Mouse (Mus musculus) gastrocnemius, postnatal 10 days (tissue): Measurements from ENCODE around the gene Myh10. TPM values are rescaled to one million over a fixed set of nuclear protein-coding genes. Genes with fewer than 3 reads are reported as not detected.
A peak's percentile ranks its signal among the peaks of the same experiment; 100 is the strongest.

Experiments used
- DNase-seq: peaks from one replicate; pipeline ENCODE4 v3.0.0; 2021; ENCODE audit warnings: mixed read lengths
- long read RNA-seq, 2 experiments: library from polyadenylated mRNA; stranded (forward); transcript quantifications; one replicate each; pipeline ENCODE4 v2.0.0; 2021
- total RNA-seq, 2 experiments: library from RNA; stranded (reverse); gene quantifications; 2 replicates each; pipeline ENCODE4 v1.2.3; 2021

Gene Myh10
- total RNA-seq = 10 to 100 TPM; 27.2 to 34.8 TPM
- long read RNA-seq, experiment 1, full-length matches to known transcripts = 7 of 13 reads
- long read RNA-seq, experiment 1, partial matches to known transcripts = 3 of 13 reads
- long read RNA-seq, experiment 1, other reads (novel, unspliced or antisense) = 3 of 13 reads
- long read RNA-seq, experiment 2, full-length matches to known transcripts = 6 of 14 reads
- long read RNA-seq, experiment 2, partial matches to known transcripts = 7 of 14 reads
- long read RNA-seq, experiment 2, other reads (novel, unspliced or antisense) = 1 of 14 reads

DNA sequence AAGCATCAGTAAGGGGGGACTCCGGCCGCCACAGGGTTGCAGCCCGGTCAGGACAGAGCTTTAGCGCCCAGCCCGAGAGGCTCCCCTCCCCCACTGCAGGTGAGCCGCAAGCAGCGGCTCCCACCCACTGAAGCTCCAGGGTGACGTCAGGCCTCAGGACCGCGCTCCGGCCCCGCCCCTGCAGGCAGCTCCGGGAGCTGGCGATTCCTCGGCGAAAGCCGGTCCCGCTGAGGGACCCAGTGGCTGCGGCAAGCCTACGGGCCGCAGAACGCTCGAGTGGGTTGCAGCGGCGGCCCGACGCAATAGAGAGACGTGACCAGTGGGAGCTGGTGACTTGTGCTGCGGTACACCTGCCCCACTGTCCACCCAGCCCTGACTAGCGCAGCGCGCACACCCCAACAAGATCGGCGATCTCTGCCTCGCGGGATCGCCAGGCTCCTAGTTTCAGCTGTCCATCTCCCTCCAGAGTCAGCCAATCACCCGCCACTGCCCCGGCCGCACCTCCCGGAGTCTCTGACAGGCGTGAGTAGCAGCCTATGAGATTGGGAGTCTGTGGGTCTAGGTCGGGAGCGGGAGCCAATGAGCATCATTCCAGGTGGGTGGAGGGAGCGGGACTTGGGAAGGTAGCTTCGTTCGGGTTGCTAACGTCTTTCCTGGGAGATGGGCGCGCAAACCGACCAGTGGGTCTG lies at the start of gene Myh10:
TSS of gene Myh10 (plus strand) at position 239 of the 689 bp plus-strand sequence.
- DNase-seq = peak; percentile 98

DNA sequence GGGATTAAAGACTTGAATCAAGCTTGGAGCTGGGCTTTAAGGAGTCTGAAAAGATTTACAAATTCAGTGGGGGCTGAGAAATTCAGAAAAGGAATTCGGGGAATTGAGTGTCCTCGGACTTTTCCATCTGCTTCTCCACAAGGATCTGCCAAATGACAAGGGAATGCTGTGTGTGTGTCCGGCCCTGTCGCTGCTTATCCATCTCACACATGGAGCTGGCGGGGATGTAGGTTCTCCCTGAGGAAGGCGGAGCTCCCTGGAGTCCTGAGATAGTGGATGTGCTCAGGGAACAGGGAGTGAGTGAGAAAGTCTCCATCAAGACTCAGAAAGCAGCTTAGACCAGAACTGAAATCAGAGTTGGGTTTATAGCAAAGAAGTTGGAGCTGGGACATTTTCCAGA lies 46.6 kb upstream of the Myh10 start:
- DNase-seq = no peak

DNA sequence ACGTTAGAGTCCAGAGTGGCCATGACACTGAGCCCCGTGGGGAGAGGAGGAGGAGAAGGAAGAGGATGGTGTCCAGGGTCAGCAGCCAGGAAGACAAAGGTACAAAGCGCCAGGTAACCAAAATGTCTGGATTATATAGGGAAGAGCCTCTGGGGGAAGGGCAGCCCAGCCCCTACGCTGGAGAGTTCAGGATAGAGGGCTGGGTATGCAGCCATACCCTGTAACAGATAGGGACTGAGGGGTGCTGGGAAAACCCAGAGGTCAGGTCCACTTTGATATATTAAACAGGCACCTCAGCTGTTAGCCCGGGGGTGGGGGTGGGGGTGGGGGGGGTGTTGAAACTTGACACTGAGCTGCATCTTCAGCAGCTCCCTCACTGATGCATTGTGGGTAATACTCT lies 43.6 kb upstream of the Myh10 start:
- no peak for DNase-seq

DNA sequence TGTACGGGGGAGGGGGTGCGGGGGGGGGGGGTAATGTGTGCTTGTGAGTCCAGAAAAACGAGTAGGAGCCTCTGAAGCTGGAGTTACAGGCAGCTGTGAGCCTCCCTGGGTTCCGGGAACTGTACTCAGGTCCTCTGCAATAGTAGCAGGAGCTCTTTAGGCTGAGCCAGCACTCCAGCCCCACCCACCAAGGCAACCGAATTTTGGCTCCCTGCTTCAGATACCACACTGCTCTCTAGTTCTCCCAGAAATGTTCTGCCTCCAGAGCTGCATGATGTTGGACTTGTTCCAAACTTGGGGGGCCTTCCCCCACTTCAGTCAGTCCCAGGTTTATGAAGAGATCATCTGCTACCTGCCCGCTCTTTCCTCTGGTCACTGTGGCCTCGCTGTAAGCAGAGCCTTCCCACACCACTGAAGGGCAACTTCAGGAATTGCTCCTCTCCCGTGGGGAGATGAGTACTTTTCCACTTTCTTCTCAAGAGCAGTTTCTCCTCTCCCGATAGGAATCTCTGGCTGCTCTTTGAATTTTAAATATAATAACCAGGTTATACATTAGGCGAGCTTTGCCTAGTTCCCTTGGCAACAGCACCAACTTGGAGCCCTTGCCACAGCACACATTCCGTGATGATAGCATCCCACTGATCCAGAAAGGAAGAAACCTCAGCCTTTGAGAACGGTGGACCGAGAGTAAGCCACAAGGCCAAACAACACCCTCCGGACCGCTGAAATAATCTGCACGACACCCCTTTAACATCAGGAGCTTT lies 42.8 kb upstream of the Myh10 start:
- DNase-seq = no peak

DNA sequence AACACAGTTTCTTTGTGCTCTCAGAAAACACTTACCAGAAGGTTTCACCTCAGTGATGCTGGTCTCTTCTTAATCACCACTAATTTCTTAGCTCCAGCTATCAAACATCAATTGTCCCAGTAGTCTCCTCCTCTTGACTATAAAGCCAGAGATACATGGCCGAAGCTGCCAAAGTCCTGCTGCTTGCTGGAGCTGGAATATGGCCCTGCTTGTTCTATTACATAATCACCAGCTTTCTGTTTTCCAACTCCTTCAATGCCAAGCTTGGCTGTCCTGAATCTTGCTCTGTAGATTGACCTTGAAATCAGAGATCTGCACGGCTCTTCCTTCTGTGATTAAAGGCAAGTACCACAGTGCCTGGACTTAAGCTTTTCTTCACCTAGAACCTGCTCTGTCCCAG lies 39.8 kb upstream of the Myh10 start:
- no peak for DNase-seq

DNA sequence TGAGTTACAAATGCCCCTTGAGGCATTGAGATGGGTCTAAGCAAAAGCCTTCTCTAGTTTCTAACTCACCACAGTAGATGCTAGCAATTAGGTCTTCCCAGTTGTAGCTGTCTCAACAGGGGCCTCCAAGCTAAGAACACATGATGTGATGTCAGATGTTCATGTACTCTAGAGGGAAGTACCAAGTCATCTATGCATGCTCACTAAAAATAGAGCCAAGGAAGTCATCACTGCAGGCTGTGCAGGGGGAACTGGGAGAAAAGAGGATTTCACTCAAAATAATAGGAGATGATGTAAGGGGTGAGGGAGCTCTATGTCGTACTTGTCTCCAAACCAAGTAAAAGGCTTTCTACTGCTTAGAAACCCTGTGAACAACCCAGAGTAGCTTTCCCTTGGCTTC lies 35.8 kb upstream of the Myh10 start:
- DNase-seq = no peak

DNA sequence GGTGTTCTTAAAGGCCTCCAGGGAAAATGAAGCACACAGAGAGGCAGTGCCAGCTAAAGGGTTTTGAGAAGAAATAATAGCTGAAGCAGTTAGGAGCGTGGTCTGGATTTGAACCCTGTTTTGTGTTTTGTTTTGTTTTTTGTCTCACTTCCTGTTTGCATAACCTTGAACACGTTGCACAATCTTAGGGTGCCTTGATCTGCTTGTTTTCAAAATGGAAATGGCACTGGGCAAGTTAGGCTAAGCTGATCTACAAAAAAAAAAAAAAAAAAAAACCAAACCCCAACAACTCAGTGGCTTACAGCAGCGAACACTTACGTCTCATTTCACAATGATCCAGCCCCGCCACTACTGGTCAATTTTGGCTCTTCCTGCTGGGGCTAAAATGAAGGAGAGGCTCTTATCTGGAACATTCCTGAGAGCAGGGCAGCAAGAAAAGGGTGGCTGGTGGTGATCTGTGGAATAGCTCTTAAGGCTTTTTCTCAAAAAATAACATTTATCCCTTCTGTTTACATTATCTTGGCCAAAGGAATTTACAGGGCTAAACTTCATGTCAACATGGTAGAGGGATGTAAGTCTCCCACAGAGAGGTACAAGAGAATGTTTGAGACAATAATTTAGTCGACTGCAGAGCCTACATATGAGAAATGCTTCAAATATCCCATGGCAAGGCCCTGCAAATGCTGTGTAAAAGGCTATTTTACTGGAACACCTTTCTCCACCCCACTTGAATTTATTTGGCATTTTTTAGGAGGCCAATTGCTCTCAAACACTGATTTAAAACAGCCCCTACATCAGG lies 34.3 kb upstream of the Myh10 start:
- DNase-seq = no peak

DNA sequence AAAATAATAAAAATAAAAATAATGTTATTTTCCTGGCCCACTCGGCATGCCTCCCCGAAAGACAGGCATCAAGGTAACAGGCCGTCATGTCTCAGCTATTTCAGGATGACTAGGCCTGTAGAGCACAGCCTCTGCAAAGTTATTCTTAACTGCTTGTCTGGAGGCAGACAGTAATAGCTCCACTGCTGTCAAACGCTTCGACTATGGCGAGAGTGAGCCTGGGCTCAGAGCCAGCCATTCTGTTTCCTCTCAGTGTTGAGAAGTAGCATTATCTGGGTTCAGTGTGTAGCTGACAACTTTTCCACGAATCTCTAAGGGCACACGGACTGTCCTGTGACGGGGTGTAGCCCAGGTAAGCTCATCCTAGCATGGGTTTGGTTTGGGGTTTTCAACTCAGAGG lies 33.5 kb upstream of the Myh10 start:
- peak; percentile 30 for DNase-seq

DNA sequence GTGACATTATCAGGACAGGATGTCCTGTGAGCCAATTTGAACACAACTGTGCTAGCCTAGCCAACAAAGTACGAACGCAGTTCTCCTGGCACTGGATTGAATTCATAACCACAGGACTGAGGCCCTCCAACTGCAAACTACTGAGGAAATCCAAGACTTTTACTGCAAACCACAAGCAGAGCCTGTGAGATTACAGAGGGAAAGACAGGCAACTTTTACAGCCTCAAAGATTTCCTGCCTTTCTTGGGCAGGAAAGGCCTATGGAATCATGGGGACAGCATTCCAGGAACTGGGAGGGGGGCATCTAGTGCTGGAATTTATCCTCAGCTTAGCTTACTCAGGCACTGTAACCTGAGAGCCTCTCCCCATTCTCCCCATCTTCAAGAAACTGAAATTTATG lies 26.0 kb upstream of the Myh10 start:
- no peak for DNase-seq

DNA sequence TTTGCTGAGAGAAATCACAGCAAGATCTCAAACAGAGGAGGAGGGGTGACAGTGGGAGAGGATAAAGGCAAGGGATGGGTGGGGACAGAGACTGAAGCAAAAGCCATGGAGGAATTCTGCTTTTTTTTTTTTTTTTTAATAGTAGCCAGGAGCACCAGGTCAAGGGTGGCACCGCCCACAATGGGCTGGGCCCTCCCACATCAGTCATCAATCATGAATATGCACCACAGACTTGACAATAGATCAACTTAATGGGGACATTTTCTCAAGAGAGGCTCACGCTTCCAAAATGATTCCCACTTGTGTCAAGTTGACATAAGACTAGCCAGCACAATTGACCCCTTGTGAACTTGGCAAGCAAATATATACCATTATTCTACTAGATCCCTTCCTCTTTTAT lies 25.1 kb upstream of the Myh10 start:
- no peak for DNase-seq

DNA sequence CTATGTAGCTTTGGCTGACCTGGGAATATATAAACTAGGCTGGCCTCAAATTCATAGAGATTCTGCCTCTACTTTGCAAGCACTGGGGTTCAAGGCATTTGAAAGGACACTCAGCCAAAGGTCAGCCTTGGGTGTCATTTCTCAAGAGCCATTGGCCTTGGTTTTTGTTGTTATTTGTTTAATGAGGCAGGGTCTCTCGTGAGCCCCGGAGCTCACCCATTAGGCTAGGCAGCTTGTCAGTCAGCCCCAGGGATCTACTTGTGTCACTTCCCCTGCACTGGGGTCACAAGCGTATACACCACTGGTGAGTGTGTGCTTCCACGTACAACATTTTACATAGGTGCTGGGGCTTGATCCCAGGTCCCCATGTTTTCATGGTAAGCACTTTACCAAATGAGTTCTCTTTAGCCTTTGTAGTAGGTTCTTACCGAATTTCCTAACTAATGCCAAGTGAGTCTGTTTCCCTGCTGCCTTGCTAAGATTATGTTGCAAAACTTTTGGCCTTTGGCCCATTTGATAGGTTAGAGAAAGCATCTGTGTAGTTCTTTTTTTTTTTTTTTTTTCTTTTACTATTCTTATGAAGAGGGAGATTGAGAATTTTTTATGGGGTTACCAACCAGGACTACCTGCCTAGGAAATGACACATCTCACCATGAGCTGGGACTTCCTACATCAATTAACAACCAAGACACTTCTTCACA lies 18.9 kb upstream of the Myh10 start:
- DNase-seq = no peak

DNA sequence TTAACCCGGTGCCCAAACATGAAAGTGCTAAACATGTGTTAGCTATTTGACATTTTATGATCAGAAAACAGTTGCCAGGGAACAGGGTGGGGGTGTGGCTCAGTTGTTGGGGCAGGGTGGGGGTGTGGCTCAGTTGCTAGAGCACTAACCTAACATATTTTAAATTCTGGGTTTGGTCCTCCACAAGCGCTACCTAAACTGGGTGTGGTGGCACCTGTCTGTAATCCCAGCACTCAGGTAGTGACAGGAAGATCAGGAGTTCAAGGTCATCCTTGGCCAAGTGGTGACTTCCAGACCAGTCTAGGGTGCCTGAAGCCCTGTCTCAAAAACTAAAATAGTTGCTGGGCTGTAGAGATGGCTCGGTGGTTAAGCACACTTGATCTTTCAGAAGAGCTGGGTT lies 17.3 kb upstream of the Myh10 start:
- no peak for DNase-seq

DNA sequence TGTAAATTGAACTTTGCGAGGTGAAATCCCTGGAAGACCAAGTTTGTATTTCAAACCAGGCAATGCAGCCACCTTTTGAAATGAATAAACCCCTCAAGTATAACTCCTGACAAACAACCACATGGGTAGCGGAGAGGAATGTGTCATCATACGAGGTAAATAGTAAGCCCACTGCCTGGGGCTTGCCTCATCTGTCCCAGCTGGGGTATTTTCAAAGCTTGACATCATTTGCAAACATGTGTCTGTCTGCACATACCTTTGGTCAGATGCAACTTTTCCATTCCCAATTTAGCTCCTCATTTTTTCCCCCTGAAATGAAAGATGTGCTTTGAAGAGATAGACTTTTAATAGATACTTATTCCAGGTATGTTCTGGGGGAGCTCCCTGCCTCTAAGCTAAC lies 16.7 kb upstream of the Myh10 start:
- DNase-seq = no peak

DNA sequence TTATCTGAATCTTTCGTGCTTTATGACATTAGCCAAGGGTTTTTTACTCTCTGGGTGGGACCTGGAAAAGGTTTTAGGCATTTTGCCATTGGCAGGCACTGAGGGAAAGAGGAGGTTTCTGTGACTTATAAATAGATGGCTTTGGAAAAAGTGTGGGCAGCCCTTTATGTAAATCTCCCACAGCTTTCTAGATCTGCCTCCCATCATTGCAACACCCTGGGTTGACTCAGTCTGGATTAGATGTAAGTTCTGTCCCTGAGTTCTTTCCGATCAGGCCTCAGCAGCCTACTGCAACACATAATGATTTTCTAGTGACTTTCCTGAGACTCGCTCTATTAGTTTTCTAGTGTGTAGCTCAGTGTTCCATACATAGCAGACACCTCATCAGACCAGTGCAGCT lies 16.1 kb upstream of the Myh10 start:
- no peak for DNase-seq

DNA sequence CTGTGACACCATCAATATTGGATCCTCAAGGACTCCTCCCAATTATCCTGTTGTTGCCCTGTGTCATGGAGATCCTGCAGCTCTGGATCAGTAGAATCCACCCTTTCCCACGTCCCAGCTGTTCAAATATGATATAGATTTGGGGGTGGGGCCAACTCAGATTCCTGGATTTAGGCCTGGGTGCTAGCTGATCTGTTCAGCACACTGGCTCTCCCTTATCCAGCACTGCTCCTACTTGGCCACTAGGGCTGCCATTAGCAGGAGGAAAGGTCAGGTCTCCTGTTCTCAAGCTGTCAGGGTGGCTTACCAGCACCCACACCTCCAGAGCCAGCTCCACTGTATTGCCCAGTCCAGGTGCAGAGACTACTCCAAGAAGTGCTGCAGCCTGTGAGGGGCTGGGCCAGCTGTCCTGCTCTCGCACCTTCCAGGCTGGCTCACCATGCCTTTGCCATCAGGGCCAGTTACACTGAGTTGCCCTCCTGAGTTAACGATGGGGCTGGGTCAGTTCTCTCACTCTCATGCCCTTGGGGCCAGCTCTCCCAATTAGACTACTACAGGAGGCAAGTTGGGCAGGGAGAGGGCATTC lies 10.0 kb upstream of the Myh10 start:
- no peak for DNase-seq

DNA sequence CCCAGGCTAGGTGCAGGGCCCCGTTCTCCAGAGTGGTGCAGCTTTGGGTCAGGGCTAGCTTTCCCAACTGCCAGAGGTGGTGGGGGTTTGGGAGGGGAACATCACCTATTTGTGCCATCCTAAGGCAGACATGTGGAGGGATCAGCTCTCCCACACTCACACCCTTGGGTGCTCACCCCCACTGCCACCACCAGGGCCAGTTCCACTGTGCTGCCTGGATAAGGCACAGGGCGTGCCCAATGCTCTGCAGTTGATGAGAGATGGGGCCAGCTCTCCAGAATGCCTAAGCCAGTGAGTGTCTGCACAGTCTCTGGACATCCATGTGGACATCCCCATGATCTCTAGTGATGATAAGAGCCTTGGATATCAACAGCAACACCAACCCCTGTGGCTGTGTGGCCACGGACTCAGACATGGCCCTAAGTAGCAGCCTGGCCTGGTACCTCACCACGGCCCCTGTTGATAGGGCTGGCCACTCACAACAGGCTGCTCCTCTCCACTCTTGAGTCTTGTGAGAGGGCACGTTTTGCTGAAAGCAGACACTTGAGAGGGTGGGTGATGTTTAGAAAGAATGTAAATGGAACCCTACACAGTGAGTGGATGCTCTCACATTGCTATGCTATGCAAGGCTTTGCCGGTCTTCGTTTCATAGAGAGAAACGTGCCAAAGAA lies 9.1 kb upstream of the Myh10 start:
- no peak for DNase-seq

DNA sequence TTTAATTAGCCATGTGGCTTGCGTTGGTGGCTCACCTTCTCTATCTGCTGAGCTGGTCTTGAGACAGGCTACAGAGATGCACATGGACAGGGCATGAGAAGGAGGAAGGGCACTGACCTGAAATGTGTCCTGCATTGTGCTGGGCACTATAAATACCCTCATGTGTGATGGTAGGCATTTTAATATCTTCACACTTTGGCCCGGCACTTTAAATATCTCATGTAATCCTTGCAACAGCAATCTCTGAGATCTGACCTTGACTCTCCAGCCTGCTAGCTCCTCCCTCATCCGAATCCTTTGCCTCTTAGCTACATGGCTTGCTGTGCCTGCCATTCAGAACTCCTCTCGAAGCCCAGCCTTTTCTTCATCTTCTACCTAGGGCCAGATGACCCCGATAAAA lies 5.4 kb upstream of the Myh10 start:
- no peak for DNase-seq

DNA sequence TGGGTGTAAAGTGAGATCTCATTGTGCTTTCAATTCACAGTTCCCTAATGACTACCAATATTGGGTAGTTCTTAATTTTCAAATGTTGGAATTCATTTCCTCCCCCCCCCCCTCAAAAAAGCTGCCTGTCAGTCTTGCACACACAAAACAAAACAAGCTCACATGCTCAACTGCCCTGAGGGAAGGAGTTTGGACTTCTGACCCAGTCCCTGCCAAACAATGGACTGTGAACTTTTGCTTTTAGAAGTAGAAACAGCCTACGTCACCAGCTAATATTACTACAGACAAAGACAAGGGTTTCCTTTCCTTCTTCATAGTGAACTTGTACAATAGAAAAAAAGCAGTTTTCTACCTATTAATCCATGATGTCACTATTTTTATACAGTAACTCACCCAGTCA lies 2.1 kb upstream of the Myh10 start:
- no peak for DNase-seq

DNA sequence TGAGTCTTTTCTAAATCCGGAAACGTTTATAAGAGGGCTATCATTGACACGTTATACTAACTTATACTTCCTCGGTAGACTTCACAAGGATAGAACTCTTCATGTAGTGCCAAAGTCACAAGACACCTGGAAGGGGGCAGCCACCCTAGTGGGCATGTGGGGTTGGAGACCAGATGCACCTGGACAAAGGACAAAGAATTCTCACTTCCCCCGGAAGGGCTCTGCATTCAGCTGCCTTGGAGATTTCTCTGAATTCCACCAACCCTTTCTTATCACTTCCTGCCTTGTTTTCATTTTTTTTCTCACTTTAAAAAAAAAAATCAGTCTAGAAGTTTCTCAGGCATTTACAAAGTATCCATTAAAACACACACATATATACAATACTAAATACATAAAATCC lies 894 bp upstream of the Myh10 start:
- no peak for DNase-seq

DNA sequence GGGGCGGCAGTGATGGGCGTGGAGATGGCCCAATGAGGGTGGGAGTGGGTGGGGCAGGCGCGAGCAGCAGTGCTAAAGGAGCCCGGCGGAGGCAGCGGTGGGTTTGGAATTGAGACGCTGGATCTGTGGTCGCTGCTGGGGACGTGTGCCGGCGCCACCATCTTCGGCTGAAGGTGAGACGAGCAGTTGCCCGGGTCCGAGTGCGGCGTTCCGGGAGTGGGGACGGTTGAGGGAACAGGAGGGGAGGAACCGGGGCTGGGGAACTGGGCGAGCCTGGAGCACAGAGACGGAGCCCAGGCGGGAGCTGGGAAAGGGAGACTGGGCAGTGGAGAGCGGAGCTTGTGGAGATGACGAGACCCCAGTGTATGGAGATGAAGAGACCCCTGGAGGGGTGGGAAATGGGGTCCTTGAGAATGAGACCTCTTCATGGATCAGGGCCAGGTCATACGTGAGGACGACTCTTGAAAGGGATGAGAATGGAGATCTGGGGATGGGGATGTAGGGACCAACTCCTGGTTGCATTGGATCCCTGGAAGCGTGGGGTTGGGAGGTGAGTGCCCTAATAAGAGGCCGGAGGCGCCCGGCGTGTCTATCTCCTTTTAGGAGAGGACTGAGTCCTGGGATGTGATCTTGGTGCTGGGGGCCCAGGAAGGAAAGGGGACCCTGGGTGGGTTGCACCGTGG lies 792 bp downstream of the Myh10 start:
- DNase-seq = peak; percentile 36
